8 mouse cellular contexts compared by ENCODE assay signal in genomic region chr12:3792248-3792647, GRCm38 (mm10). TPM values are rescaled to one million over a fixed set of nuclear protein-coding genes. Genes with fewer than 3 reads are reported as not detected.
DNase-seq lines count a peak whose midpoint lies in the region; ATAC-seq lines count a peak whose summit lies in the region.

No protein-coding gene starts in this region.

- H3K27ac ChIP-seq in lung, embryonic 16.5 days (ENCODE audit: low read length): no peak overlapping the region
- no peak overlapping the region for H3K27ac ChIP-seq in embryonic facial prominence, embryonic 14.5 days (replicated peaks; ENCODE audit: low read depth, low read length)
- no peak overlapping the region for H3K27ac ChIP-seq in limb, embryonic 11.5 days (replicated peaks; ENCODE audit: low read depth, low read length)
- H3K27ac ChIP-seq in stomach, embryonic 14.5 days (ENCODE audit: low read length): no peak overlapping the region

- H3K4me3 ChIP-seq in lung, embryonic 16.5 days (ENCODE audit: low read length): peak overlapping the region; percentile 40
- peak overlapping the region; percentile 40 for H3K4me3 ChIP-seq in embryonic facial prominence, embryonic 14.5 days (ENCODE audit: low read depth, low read length)
- peak overlapping the region; percentile 21; the same call in 1 of the 2 replicates for H3K4me3 ChIP-seq in limb, embryonic 11.5 days (ENCODE audit: low read depth, low read length)
- H3K4me3 ChIP-seq in stomach, embryonic 14.5 days (ENCODE audit: low read depth, low read length): peak overlapping the region; percentile 28

- H3K9me3 ChIP-seq in lung, embryonic 16.5 days (ENCODE audit: control insufficient read depth, low read length): no peaks in the 10 kb centered on the region
- H3K9me3 ChIP-seq in embryonic facial prominence, embryonic 14.5 days (ENCODE audit: control insufficient read depth, low read length): no peaks in the 10 kb centered on the region
- H3K9me3 ChIP-seq in limb, embryonic 11.5 days (ENCODE audit: control insufficient read depth, low read length): no peaks in the 10 kb centered on the region
- no peaks in the 10 kb centered on the region for H3K9me3 ChIP-seq in stomach, embryonic 14.5 days (ENCODE audit: control insufficient read depth, low read depth, low read length)

- no peaks in the 10 kb centered on the region for H3K36me3 ChIP-seq in lung, embryonic 16.5 days (ENCODE audit: control insufficient read depth, insufficient read depth, low read length)
- H3K36me3 ChIP-seq in embryonic facial prominence, embryonic 14.5 days (ENCODE audit: control insufficient read depth, insufficient read depth, low read length): no peaks in the 10 kb centered on the region
- H3K36me3 ChIP-seq in limb, embryonic 11.5 days (ENCODE audit: control insufficient read depth, insufficient read depth, low read length): no peaks in the 10 kb centered on the region
- no peaks in the 10 kb centered on the region for H3K36me3 ChIP-seq in stomach, embryonic 14.5 days (ENCODE audit: control insufficient read depth, insufficient read depth, low read length)

- DNase-seq in lung, postnatal 10 days: no peak
- DNase-seq in embryonic facial prominence, embryonic 14.5 days (ENCODE audit: low spot score): no peak
- DNase-seq in limb, embryonic 11.5 days (ENCODE audit: low spot score): no peak
- no peak for DNase-seq in layer of hippocampus, postnatal 36 days
- DNase-seq in layer of hippocampus, adult 8-10 months (ENCODE audit: low spot score in 2 of 2): no peak
- no peak for DNase-seq in T-cell, adult 2 months (ENCODE audit: low spot score)

- H3K9ac ChIP-seq in lung, embryonic 16.5 days (ENCODE audit: low read length): peak overlapping the region; percentile 61
- H3K9ac ChIP-seq in embryonic facial prominence, embryonic 14.5 days (ENCODE audit: low read depth, low read length): peak overlapping the region; percentile 61
- H3K9ac ChIP-seq in limb, embryonic 11.5 days (ENCODE audit: low read length): peak overlapping the region; percentile 51; the same call in 1 of the 2 replicates
- no peak overlapping the region; the same call in 1 of the 2 replicates for H3K9ac ChIP-seq in stomach, embryonic 14.5 days (replicated peaks; ENCODE audit: low read depth, low read length)

- peaks cover 25% of the 10 kb centered on the region for H3K4me1 ChIP-seq in lung, embryonic 16.5 days (replicated peaks; ENCODE audit: control insufficient read depth, insufficient read depth, low read length)
- peaks cover 23% of the 10 kb centered on the region for H3K4me1 ChIP-seq in embryonic facial prominence, embryonic 14.5 days (ENCODE audit: control insufficient read depth, insufficient read depth, low read length)
- H3K4me1 ChIP-seq in limb, embryonic 11.5 days (ENCODE audit: control insufficient read depth, insufficient read depth, low read length): peaks cover 21% of the 10 kb centered on the region
- peaks cover 21% of the 10 kb centered on the region for H3K4me1 ChIP-seq in stomach, embryonic 14.5 days (ENCODE audit: control insufficient read depth, insufficient read depth, low read length)

- peak overlapping the region; percentile 66 for H3K4me2 ChIP-seq in lung, embryonic 16.5 days (ENCODE audit: low read depth, low read length)
- H3K4me2 ChIP-seq in embryonic facial prominence, embryonic 14.5 days (ENCODE audit: low read depth, low read length): peak overlapping the region; percentile 62
- peak overlapping the region; percentile 45 for H3K4me2 ChIP-seq in limb, embryonic 11.5 days (ENCODE audit: low read depth, severe bottlenecking)
- peak overlapping the region; percentile 61 for H3K4me2 ChIP-seq in stomach, embryonic 14.5 days (replicated peaks; ENCODE audit: low read depth, low read length)

- H3K27me3 ChIP-seq in lung, embryonic 16.5 days (ENCODE audit: control insufficient read depth, insufficient read depth, low read depth, low read length): no peaks in the 10 kb centered on the region
- no peaks in the 10 kb centered on the region for H3K27me3 ChIP-seq in embryonic facial prominence, embryonic 14.5 days (replicated peaks; ENCODE audit: control insufficient read depth, insufficient read depth, low read length)
- H3K27me3 ChIP-seq in limb, embryonic 11.5 days (ENCODE audit: control insufficient read depth, insufficient read depth, low read length): no peaks in the 10 kb centered on the region
- no peaks in the 10 kb centered on the region for H3K27me3 ChIP-seq in stomach, embryonic 14.5 days (ENCODE audit: control insufficient read depth, insufficient read depth, low read length)

- ATAC-seq in lung, embryonic 16.5 days (ENCODE audit: low read depth): no peak
- ATAC-seq in embryonic facial prominence, embryonic 14.5 days (ENCODE audit: low read depth): no peak
- ATAC-seq in limb, embryonic 11.5 days (ENCODE audit: insufficient number of reproducible peaks, low FRiP score, low TSS enrichment, low read depth): no peak
- ATAC-seq in stomach, embryonic 14.5 days (ENCODE audit: insufficient number of reproducible peaks, insufficient read depth, low FRiP score, low read depth): no peak

- 7% methylated on average over 8 of the region's 8 CpGs for WGBS in lung, embryonic 16.5 days
- 15% methylated on average over 8 of the region's 8 CpGs for WGBS in embryonic facial prominence, embryonic 14.5 days
- WGBS in limb, embryonic 11.5 days: 17% methylated on average over 8 of the region's 8 CpGs
- WGBS in stomach, embryonic 14.5 days: 17% methylated on average over 8 of the region's 8 CpGs

RNA-seq across cellular contexts. Expression of gene Dnmt3a, which starts 13.6 kb away (rescaled TPM):
- polyA plus RNA-seq in lung, embryonic 16.5 days (2015; fragmentation: Nextera tagmentation; extraction: Ambion mirVana): 64.2 and 77.3 TPM in 2 replicates
- 64.9 and 65.2 TPM in 2 replicates for polyA plus RNA-seq in embryonic facial prominence, embryonic 14.5 days (2014; fragmentation: Nextera tagmentation; extraction: Ambion mirVana)
- polyA plus RNA-seq in limb, embryonic 11.5 days (2014; fragmentation: Nextera tagmentation; extraction: Ambion mirVana): 158 and 179 TPM in 2 replicates
- 77.9 and 83.1 TPM in 2 replicates for polyA plus RNA-seq in stomach, embryonic 14.5 days (2014; fragmentation: Nextera tagmentation; extraction: Ambion mirVana)
- 10 to 100 TPM; 75.4 to 79.8 TPM for total RNA-seq in layer of hippocampus, postnatal 36 days (2021)
- total RNA-seq in layer of hippocampus, adult 8-10 months (2022): 10 to 100 TPM; 74.0 to 91.8 (median 80.6) TPM
